Mouse (Mus musculus): ENCODE results near the gene Dars2. TPM values are rescaled to one million over a fixed set of nuclear protein-coding genes. Genes with fewer than 3 reads are reported as not detected.

The Dars2 gene
- polyA plus RNA-seq, 1 experiment from 2014 or later = 34.8 TPM

GRCm38 (mm10) chr1:161057164-161057563 is 13.3 kb downstream of the Dars2 start:
- H3K4me2 ChIP-seq (ENCODE audit: low read length) = no peak overlapping the region
- no peaks in the 10 kb centered on the region for H3K4me1 ChIP-seq (replicated peaks; ENCODE audit: control insufficient read depth, insufficient read depth, low read length)
- no peaks in the 10 kb centered on the region for H3K9me3 ChIP-seq (ENCODE audit: control insufficient read depth, low read length)
- ATAC-seq = no peak
- H3K27me3 ChIP-seq (replicated peaks; ENCODE audit: control insufficient read depth, insufficient read depth, low read length) = no peaks in the 10 kb centered on the region
- no peak overlapping the region for H3K9ac ChIP-seq (replicated peaks; ENCODE audit: low read depth, low read length)
- H3K4me3 ChIP-seq (replicated peaks; ENCODE audit: low read length) = no peak overlapping the region
- WGBS = 98% methylated on average over 1 of the region's 1 CpGs
- peaks cover 6% of the 10 kb centered on the region for H3K36me3 ChIP-seq (ENCODE audit: control insufficient read depth, insufficient read depth)
- H3K27ac ChIP-seq (ENCODE audit: low read length) = no peak overlapping the region

DNA sequence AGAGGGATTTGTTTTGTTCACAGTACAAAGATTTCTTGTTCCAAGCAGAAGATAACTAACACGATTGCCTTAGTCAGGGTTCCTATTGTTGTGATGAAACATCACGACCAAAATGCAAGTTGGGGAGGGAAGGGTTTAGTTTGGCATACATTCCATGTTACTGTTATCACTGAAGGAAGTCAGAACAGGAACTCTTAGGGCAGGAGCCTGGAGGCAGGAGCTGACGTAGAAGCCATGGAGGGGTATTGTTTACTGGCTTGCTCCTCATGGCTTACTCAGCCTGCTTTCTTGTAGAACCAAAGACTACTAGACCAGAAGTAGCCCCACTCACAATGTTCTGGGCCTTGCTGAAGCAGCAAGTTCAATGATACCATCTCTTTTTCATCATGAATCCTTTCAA is 23.5 kb downstream of the Dars2 start:
- Histone ChIP-seq H3K4me3 (replicated peaks; ENCODE audit: low read length) (no peak overlapping the region), H3K27me3 (replicated peaks; ENCODE audit: control insufficient read depth, insufficient read depth, low read length) (no peaks in the 10 kb centered on the region), H3K4me1 (replicated peaks; ENCODE audit: control insufficient read depth, insufficient read depth, low read length) (no peaks in the 10 kb centered on the region), H3K36me3 (ENCODE audit: control insufficient read depth, insufficient read depth) (peaks cover 13% of the 10 kb centered on the region), H3K9ac (replicated peaks; ENCODE audit: low read depth, low read length) (no peak overlapping the region), H3K4me2 (ENCODE audit: low read length) (no peak overlapping the region), H3K9me3 (ENCODE audit: control insufficient read depth, low read length) (no peaks in the 10 kb centered on the region), H3K27ac (ENCODE audit: low read length) (no peak overlapping the region)
- no peak for ATAC-seq
- WGBS = 90% methylated on average over 3 of the region's 3 CpGs

GRCm38 (mm10) chr1:161041261-161042020 is 29.0 kb downstream of the Dars2 start:
- H3K4me3 ChIP-seq (replicated peaks; ENCODE audit: low read length) = no peak overlapping the region
- H3K27me3 ChIP-seq (replicated peaks; ENCODE audit: control insufficient read depth, insufficient read depth, low read length) = no peaks in the 10 kb centered on the region
- no peak overlapping the region for H3K27ac ChIP-seq (ENCODE audit: low read length)
- H3K36me3 ChIP-seq (ENCODE audit: control insufficient read depth, insufficient read depth) = peaks cover 27% of the 10 kb centered on the region
- no peak overlapping the region for H3K4me2 ChIP-seq (ENCODE audit: low read length)
- WGBS = 90% methylated on average over 7 of the region's 7 CpGs
- ATAC-seq = no peak
- H3K9ac ChIP-seq (replicated peaks; ENCODE audit: low read depth, low read length) = no peak overlapping the region
- no peaks in the 10 kb centered on the region for H3K9me3 ChIP-seq (ENCODE audit: control insufficient read depth, low read length)
- H3K4me1 ChIP-seq (replicated peaks; ENCODE audit: control insufficient read depth, insufficient read depth, low read length) = peaks cover 12% of the 10 kb centered on the region

DNA sequence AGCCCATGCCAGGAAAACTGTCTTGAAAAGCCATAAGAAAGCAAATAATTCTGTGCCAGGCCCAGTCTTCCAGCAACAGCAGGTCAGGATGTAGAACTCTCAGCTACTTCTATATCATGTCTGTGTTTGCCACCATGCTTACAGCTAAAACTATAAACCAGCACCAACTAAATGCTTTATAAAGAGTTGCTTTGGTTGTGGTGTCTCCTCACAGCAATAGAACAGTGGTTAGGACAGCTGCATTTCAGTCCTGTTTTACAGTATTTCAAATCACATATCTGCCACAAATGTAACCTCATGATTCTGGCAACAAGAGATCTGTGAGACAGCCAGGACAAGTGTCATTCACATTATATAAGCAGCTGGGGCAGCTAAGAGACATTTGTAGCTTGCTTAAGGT is 29.6 kb downstream of the Dars2 start:
- H3K27me3 ChIP-seq (replicated peaks; ENCODE audit: control insufficient read depth, insufficient read depth, low read length) = no peaks in the 10 kb centered on the region
- no peak for ATAC-seq
- peaks cover 22% of the 10 kb centered on the region for H3K36me3 ChIP-seq (ENCODE audit: control insufficient read depth, insufficient read depth)
- H3K9me3 ChIP-seq (ENCODE audit: control insufficient read depth, low read length) = no peaks in the 10 kb centered on the region
- no peak overlapping the region for H3K9ac ChIP-seq (replicated peaks; ENCODE audit: low read depth, low read length)
- no peak overlapping the region for H3K27ac ChIP-seq (ENCODE audit: low read length)
- no peak overlapping the region for H3K4me2 ChIP-seq (ENCODE audit: low read length)
- H3K4me1 ChIP-seq (replicated peaks; ENCODE audit: control insufficient read depth, insufficient read depth, low read length) = peaks cover 13% of the 10 kb centered on the region
- no peak overlapping the region for H3K4me3 ChIP-seq (replicated peaks; ENCODE audit: low read length)

GRCm38 (mm10) chr1:161040426-161040770 is 30.1 kb downstream of the Dars2 start:
- 60% methylated on average over 1 of the region's 1 CpGs for WGBS
- Histone ChIP-seq H3K4me3 (replicated peaks; ENCODE audit: low read length) (no peak overlapping the region), H3K4me1 (replicated peaks; ENCODE audit: control insufficient read depth, insufficient read depth, low read length) (peaks cover 13% of the 10 kb centered on the region), H3K9me3 (ENCODE audit: control insufficient read depth, low read length) (no peaks in the 10 kb centered on the region), H3K4me2 (ENCODE audit: low read length) (no peak overlapping the region), H3K36me3 (ENCODE audit: control insufficient read depth, insufficient read depth) (peaks cover 22% of the 10 kb centered on the region), H3K27ac (ENCODE audit: low read length) (no peak overlapping the region), H3K27me3 (replicated peaks; ENCODE audit: control insufficient read depth, insufficient read depth, low read length) (no peaks in the 10 kb centered on the region), H3K9ac (replicated peaks; ENCODE audit: low read depth, low read length) (no peak overlapping the region)
- no peak for ATAC-seq

DNA sequence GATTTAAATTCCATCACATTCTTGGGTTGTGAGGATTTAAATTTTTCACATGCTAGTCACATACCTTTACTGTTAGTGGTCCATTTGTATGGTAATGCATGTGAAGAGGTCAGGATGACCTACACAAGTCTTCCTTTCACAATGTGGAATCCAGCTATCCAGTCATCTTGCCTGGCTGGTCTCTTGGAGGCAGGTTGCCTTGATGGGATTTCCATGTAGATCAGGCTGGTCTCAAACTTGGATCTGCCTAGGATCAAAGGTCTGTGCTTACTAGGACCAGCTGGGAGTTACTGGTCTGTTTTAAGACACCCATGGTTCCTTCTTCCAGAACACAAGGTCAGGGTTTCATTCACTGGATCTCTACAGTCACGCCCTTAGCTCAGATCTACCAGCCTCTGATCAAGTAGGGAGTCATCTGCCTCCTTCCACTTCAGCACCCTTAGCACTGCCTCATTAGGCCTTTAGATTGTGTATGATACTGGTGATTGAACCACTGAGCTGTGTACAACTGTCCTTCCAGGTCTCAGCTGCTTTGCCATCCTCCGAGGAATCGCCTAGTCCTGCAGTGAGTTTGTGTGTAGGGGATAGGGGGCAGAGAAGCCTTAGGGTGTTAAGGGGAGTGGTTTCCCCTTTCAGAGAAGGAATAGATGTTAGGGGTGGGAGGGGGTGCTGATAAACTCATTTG is 30.6 kb downstream of the Dars2 start:
- Histone ChIP-seq H3K4me1 (replicated peaks; ENCODE audit: control insufficient read depth, insufficient read depth, low read length) (peaks cover 13% of the 10 kb centered on the region), H3K27me3 (replicated peaks; ENCODE audit: control insufficient read depth, insufficient read depth, low read length) (no peaks in the 10 kb centered on the region), H3K36me3 (ENCODE audit: control insufficient read depth, insufficient read depth) (peaks cover 18% of the 10 kb centered on the region), H3K9me3 (ENCODE audit: control insufficient read depth, low read length) (no peaks in the 10 kb centered on the region), H3K4me2 (ENCODE audit: low read length) (no peak overlapping the region), H3K9ac (replicated peaks; ENCODE audit: low read depth, low read length) (no peak overlapping the region), H3K27ac (ENCODE audit: low read length) (no peak overlapping the region), H3K4me3 (replicated peaks; ENCODE audit: low read length) (no peak overlapping the region)
- WGBS = 4% methylated on average over 3 of the region's 3 CpGs
- 0 out of 2 replicates have a peak, but pooled peaks have one; percentile 8 for ATAC-seq

DNA sequence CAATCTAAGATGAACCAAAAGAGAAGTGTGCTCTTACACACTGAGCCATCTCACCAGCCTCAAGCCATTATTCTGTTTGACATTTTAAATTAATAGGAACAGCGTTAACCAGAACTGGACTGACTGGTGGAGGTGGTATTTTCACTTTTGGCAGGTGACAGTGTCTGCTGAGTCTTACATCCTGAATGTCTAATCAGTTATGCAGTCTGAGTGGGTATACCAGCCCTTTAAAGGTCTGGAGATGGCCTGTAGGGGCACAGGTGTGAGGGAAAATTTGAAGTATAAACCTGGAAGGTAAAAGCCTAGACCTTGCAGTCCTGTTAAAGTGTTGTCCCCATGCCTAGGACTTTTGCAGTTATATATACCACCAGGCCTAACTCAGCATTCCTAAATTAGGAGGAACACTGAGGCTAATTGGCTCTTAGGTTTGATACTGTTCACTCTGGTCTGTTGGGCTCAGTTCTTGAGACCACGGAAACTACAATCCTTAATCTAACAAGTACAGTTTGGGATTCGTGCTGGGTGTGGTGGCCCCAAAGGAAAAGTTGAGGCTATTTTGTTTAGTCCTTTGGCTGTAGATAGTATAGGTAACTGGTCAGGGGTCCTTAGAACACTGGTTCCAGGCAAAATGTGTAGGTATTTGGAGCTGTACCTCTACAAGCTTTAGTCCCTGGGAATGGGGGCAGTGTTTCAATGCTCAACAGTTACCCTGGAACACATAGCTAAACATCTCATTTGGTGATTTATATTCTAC is 31.3 kb downstream of the Dars2 start:
- Histone ChIP-seq H3K27ac (ENCODE audit: low read length) (no peak overlapping the region; the same call in 1 of the 2 replicates), H3K36me3 (ENCODE audit: control insufficient read depth, insufficient read depth) (peaks cover 17% of the 10 kb centered on the region)
- WGBS = 4% methylated on average over 3 of the region's 3 CpGs

GRCm38 (mm10) chr1:161038004-161038403 is 32.5 kb downstream of the Dars2 start:
- no peak overlapping the region for H3K27ac ChIP-seq (ENCODE audit: low read length)
- peaks cover 23% of the 10 kb centered on the region for H3K4me1 ChIP-seq (replicated peaks; ENCODE audit: control insufficient read depth, insufficient read depth, low read length)
- H3K27me3 ChIP-seq (replicated peaks; ENCODE audit: control insufficient read depth, insufficient read depth, low read length) = no peaks in the 10 kb centered on the region
- no peaks in the 10 kb centered on the region for H3K9me3 ChIP-seq (ENCODE audit: control insufficient read depth, low read length)
- WGBS = 34% methylated on average over 3 of the region's 3 CpGs
- H3K4me2 ChIP-seq (ENCODE audit: low read length) = peak overlapping the region; percentile 37
- H3K36me3 ChIP-seq (ENCODE audit: control insufficient read depth, insufficient read depth) = peaks cover 17% of the 10 kb centered on the region
- no peak overlapping the region for H3K4me3 ChIP-seq (replicated peaks; ENCODE audit: low read length)
- no peak overlapping the region for H3K9ac ChIP-seq (replicated peaks; ENCODE audit: low read depth, low read length)
- ATAC-seq = no peak

More for the DNA sequence above, 31.3 kb downstream of the Dars2 start:
- Histone ChIP-seq H3K9me3 (ENCODE audit: control insufficient read depth, low read length) (no peaks in the 10 kb centered on the region), H3K4me2 (ENCODE audit: low read length) (no peak overlapping the region), H3K9ac (replicated peaks; ENCODE audit: low read depth, low read length) (no peak overlapping the region), H3K4me3 (replicated peaks; ENCODE audit: low read length) (no peak overlapping the region), H3K4me1 (replicated peaks; ENCODE audit: control insufficient read depth, insufficient read depth, low read length) (peaks cover 13% of the 10 kb centered on the region), H3K27me3 (replicated peaks; ENCODE audit: control insufficient read depth, insufficient read depth, low read length) (no peaks in the 10 kb centered on the region)
- ATAC-seq = no peak

DNA sequence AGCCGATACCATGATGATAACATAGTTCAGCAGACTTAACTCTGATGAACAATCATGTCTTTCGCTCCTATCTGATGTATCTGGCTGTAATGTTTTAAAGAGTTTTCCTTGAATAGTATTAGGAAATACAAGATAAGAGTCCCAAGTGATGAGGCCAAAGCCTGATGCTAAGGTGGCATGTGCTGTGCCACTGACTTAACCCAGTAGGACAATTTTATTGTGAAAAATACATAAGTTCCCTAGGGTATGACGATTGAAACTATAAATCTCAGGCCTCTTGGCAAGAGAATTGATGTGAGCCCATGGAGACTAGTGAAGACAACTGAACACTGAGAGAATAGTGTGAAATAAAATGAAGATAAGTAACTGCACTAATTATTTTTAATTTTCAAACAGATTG is 32.9 kb downstream of the Dars2 start:
- peaks cover 23% of the 10 kb centered on the region for H3K4me1 ChIP-seq (replicated peaks; ENCODE audit: control insufficient read depth, insufficient read depth, low read length)
- H3K36me3 ChIP-seq (ENCODE audit: control insufficient read depth, insufficient read depth) = peaks cover 17% of the 10 kb centered on the region
- H3K4me3 ChIP-seq (replicated peaks; ENCODE audit: low read length) = peak overlapping the region; percentile 6
- ATAC-seq = no peak
- H3K9ac ChIP-seq (replicated peaks; ENCODE audit: low read depth, low read length) = peak overlapping the region; percentile 14; the same call in 1 of the 2 replicates
- 30% methylated on average over 3 of the region's 3 CpGs for WGBS
- H3K27me3 ChIP-seq (replicated peaks; ENCODE audit: control insufficient read depth, insufficient read depth, low read length) = no peaks in the 10 kb centered on the region
- no peak overlapping the region for H3K27ac ChIP-seq (ENCODE audit: low read length)
- no peaks in the 10 kb centered on the region for H3K9me3 ChIP-seq (ENCODE audit: control insufficient read depth, low read length)
- peak overlapping the region; percentile 47 for H3K4me2 ChIP-seq (ENCODE audit: low read length)
